Mouse (Mus musculus): ENCODE data around the gene Ankrd36.
"Not testable (repeated sequence)": the region's sequence is repeated elsewhere in the genome, so short reads cannot be mapped to it uniquely, and the experiment has no call there.

Gene Ankrd36

GRCm38 (mm10) chr11:5569474-5569873 lies at the start of gene Ankrd36:
Gene Ankrd36 (plus strand): TSS chr11:5569684.
- DNase-seq (ENCODE audit: low read depth, low spot score), result no peak

DNA sequence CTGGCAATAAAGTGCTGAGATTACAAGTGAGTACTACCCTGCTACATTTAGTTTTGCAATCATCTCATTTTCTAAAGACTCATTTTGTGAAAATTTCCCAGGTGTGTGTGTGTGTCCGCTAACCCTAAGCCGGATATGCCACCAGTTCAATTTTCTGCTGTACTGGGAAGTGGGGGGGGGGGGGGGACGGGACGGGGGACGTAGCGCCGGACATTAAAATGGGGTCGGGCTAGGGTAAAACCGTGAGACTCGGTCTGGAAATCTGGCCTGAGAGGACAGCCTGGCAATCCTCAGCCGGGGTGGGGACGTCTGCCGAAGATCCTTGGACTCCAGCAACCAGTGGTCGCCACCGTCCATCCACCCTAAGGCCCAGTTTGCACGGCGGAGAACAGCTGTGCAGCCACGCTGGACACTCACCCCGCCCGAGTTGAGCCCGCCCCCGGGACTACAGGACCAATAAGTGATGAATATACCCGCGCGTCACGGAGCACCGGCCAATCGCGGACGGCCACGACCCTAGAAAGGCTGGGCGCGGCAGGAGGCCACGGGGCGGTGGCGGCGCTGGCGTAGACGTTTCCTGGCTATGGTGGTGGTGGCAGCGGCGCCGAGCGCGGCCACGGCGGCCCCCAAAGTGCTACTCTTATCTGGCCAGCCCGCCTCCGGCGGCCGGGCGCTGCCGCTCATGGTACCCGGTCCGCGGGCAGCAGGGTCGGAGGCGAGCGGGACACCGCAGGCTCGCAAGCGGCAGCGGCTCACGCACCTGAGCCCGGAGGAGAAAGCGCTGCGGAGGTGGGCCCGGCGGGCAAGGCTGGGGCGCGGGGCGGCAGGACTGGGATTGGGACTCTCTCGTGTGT lies 48.8 kb upstream of the Ankrd36 start, which contains the start of gene Xbp1:
Xbp1 (plus strand) TSS at position 248 of the 854 bp plus-strand sequence.
- peak; percentile 93 for DNase-seq (ENCODE audit: low read depth, low spot score)

DNA sequence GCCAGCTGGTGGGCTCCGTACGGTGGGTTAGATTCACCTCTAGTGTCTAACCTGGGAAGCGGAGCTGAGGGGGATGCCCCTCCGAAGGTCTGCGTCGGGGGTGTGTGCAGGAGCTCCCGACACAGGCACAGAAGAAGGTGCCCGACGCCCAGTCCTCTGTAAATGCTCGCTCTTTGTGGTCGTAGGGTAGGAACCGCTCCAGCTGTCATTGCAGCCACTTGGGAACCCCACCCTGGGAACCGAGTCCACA lies 48.3 kb upstream of the Ankrd36 start:
- no peak for DNase-seq (ENCODE audit: low read depth, low spot score)

DNA sequence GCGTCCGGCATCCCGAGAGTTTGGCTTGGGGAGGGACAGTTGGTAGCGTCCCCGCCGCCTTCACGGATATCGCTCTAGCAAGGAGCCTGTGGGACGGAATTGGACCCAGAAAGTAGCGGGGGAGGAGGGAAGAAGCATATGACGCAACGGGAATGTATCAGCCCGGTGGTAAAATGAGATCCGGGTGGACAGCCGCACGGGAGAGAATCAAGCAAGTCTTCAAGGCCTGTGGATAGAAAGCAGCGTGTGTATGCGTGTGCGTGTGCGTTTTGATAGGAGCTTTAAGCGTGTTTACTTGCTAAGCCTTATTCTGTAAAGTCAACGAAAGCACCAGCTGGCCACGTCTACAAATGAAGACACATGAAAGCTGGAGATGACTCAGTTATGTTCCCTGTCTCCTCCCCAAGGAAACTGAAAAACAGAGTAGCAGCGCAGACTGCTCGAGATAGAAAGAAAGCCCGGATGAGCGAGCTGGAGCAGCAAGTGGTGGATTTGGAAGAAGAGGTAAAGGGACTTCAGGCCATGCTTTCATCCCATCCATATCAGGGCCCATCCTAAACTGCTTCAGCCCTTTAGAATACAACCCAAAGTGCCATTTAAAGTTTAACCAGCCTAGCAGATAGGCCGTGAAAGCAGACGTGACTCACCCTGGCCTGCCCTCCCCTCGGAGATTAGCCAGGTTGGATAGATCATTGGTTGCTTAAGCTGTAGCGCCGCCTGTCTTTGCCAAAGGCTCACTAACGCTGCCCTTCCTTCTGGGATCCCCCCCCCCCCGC lies 47.8 kb upstream of the Ankrd36 start:
- DNase-seq (ENCODE audit: low read depth, low spot score), result peak; percentile 75

GRCm38 (mm10) chr11:5522798-5523415 lies 46.6 kb upstream of the Ankrd36 start:
- no peak for DNase-seq (ENCODE audit: low read depth, low spot score)

GRCm38 (mm10) chr11:5525418-5525817 lies 44.1 kb upstream of the Ankrd36 start:
- no peak for DNase-seq (ENCODE audit: low read depth, low spot score)

DNA sequence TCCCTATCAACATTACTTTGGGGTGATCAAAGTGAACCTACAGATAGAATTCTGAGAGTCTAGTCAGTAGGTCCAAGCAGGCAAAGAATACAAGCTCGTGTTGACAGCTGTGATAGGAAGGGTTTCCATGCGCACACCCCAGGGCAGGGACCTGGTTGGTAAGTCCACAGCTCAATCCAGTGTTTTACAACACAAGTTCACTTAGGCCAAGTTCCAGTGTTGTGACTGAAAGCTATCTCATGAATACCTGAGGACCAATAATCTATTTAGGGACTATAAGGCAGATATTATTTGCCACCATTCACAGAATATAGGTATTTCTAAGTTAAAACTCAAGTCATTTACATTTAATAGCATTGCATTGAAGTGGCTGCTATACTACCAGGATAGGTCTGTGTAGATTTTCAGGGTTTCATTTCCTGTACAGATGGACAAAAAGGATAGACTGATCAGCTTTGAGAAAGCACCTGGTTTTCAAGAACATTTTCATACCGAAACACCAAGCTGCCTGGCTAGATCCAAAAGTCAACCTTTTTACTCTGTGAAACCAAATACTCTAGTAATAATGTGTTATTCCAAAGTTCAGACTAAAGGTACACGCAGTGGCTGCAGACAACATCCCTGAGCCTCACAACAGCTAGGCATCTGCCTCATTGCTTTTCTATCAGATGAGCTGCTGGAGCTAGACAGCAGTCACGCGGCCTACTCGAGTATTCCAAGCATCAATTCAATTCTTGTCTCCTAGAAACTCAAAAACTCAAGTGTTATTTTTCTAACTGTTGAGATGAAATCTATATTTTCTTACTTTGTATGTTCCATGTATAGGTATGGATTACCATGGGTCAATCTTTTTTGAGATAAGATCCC lies 42.7 kb upstream of the Ankrd36 start:
- no peak for DNase-seq (ENCODE audit: low read depth, low spot score)

GRCm38 (mm10) chr11:5527865-5528523 lies 41.5 kb upstream of the Ankrd36 start:
- no peak for DNase-seq (ENCODE audit: low read depth, low spot score)

- DNase-seq (ENCODE audit: low read depth, low spot score), result no peak
Measured at GRCm38 (mm10) chr11:5528841-5529240, 40.6 kb upstream of the Ankrd36 start.

GRCm38 (mm10) chr11:5530172-5530571 lies 39.3 kb upstream of the Ankrd36 start:
- no peak for DNase-seq (ENCODE audit: low read depth, low spot score)

DNA sequence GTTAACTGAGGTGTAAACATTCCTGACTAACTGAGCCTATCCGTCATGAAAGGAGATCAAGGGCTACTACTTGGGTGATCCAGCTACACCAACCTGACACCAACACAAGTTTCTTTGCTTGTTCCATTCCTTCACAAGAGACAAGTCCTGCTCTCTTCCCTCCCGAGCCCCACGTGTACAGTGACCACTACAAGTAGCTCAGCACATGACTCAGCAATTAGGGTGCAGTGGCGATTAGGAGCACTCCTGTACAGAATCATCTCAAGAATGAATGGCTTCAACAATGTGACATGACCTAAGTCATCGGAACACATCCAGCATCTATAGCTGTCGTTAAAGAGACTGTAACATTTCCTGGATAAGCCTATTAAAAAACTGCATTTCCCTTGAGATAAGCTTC lies 38.8 kb upstream of the Ankrd36 start:
- no peak for DNase-seq (ENCODE audit: low read depth, low spot score)

- no peak for DNase-seq (ENCODE audit: low read depth, low spot score)
Measured at GRCm38 (mm10) chr11:5533108-5533507, 36.4 kb upstream of the Ankrd36 start.

DNA sequence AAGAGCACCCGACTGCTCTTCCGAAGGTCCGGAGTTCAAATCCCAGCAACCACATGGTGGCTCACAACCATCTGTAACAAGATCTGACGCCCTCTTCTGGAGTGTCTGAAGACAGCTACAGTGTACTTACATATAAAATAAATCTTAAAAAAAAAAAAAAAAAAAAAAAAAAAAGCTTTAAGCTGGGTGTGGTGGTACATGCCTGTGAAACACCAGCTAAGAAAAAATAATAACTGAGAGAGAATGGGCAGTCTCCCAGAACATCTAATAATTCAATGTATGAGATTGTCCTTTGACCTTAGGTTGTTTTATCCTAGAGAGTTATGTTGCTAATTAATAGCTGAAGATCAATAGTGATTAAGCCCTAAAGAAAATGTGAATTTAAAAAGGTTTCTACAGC lies 32.0 kb upstream of the Ankrd36 start:
- not testable (repeated sequence) for DNase-seq (ENCODE audit: low read depth, low spot score)

GRCm38 (mm10) chr11:5540331-5540730 lies 29.2 kb upstream of the Ankrd36 start:
- DNase-seq (ENCODE audit: low read depth, low spot score), result no peak

DNA sequence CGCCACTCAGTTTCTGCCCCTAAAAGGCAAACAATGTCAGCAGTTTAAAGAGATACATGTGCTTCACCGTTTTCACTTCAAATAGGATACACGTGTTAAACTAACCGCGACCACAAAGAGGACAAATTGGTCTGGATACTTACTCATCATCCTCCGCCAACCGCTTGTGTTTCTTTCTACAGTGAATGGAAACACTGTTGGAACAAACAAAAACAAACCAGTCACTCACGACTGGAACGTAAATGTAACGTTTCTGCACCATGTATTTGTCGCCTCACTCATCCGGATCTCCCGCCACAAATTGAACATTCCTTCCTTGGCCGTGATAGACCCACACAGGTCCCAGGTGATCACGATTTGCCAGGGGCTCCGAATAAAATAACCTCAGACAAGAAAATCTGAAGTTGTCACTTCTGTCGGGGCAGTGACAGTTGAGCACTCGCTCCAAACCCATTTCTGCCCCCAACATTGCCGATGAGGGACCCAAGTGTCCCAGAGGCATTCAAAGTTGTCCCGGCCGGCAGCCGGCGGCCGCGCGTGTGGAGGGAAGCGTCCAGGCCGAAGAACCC lies 28.2 kb upstream of the Ankrd36 start:
- peak; percentile 77 for DNase-seq (ENCODE audit: low read depth, low spot score)

GRCm38 (mm10) chr11:5541799-5542481 lies 27.5 kb upstream of the Ankrd36 start, which contains the start of gene Ccdc117:
Gene Ccdc117 (minus strand): TSS chr11:5542187.
- peak; percentile 91 for DNase-seq (ENCODE audit: low read depth, low spot score)

GRCm38 (mm10) chr11:5542482-5543185 lies 26.9 kb upstream of the Ankrd36 start:
- peak; percentile 21 for DNase-seq (ENCODE audit: low read depth, low spot score)

DNA sequence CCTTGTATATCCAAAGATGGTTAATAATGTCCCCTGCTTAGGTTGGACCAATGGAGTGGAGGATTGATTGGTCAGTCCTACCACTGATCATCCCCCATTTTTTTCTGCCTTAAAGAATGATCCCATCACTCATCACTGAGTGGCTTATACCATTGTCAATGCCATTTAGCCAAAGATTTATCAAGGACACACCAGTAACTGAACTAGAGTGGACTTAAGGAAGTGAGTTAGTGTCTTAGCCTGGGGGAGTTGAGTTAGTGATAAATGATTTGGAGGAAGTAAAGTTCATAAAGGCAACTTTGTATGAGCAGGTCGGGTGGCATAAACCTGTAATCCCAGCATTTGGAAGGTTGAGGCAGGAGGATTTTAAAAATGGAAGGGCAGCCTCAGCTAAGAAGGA lies 26.2 kb upstream of the Ankrd36 start:
- no peak for DNase-seq (ENCODE audit: low read depth, low spot score)

DNA sequence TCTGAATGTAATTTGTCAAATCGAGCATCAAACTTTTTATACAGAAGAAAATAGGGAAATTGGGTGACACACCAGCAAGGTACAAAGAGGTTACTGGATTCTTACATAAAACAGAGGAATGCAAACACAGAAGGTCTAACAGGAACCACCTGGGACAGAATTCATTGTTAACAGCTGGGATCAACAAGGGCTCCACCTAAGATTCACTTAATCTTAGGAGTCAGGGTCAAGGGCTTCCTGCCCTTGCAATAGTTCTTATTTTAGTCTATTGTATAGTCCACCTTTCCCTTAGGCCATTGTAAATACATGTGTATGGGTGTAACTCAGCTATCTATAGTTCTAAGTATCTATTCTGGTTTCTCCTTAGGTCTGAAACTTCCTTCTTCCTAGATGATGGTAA lies 24.8 kb upstream of the Ankrd36 start:
- DNase-seq (ENCODE audit: low read depth, low spot score), result not testable (repeated sequence)
